Mouse (Mus musculus) midbrain, embryonic 14.5 days (tissue): Measurements from ENCODE around the gene Hmbs. TPM values are rescaled to one million over a fixed set of nuclear protein-coding genes. Genes with fewer than 3 reads are reported as not detected.
A peak's percentile ranks its signal among the peaks of the same experiment; 100 is the strongest.
"Not testable (repeated sequence)": the region's sequence is repeated elsewhere in the genome, so short reads cannot be mapped to it uniquely, and the experiment has no call there.

Experiments
- ATAC-seq: fragments of 200-750 bp; cut with Nextera tagmentation; 2 replicates; pipeline ENCODE4 v1.8.0; 2017; ENCODE audit warnings: moderate number of reproducible peaks, moderate library complexity; ENCODE audit not compliant: low FRiP score, low TSS enrichment
- DNase-seq: peaks from one replicate; pipeline ENCODE4 v3.0.0-alpha.2; 2015
- H3K27ac ChIP-seq: fragments of 300-500 bp; sonication (generic); replicated peaks from 2 replicates; pipeline ENCODE4 v1.5.1; 2014; ENCODE audit warnings: mild to moderate bottlenecking, low read depth, low read length, moderate library complexity
- H3K27me3 ChIP-seq: fragments of 300-500 bp; sonication (generic); 2 replicates; pipeline ENCODE4 v1.6.1; 2014; ENCODE audit warnings: low read length, control low read depth, mixed read lengths; ENCODE audit not compliant: control insufficient read depth, insufficient read depth
- H3K36me3 ChIP-seq: fragments of 300-500 bp; sonication (generic); 2 replicates; pipeline ENCODE4 v1.6.1; 2014; ENCODE audit warnings: low read length, control low read depth; ENCODE audit not compliant: control insufficient read depth, insufficient read depth
- H3K4me1 ChIP-seq: fragments of 300-500 bp; sonication (generic); 2 replicates; pipeline ENCODE4 v1.6.1; 2014; ENCODE audit warnings: mild to moderate bottlenecking, antibody characterized with exemption, low read length, control low read depth; ENCODE audit not compliant: control insufficient read depth, insufficient read depth
- H3K4me2 ChIP-seq: fragments of 300-500 bp; sonication (generic); 2 replicates; pipeline ENCODE4 v1.6.1; 2014; ENCODE audit warnings: mild to moderate bottlenecking, low read length, moderate library complexity
- H3K4me3 ChIP-seq: fragments of 300-500 bp; sonication (generic); replicated peaks from 2 replicates; pipeline ENCODE4 v1.5.1; 2014; ENCODE audit warnings: low read depth, low read length
- H3K9ac ChIP-seq: fragments of 300-500 bp; sonication (generic); replicated peaks from 2 replicates; pipeline ENCODE4 v1.6.1; 2014; ENCODE audit warnings: mild to moderate bottlenecking, low read length, moderate library complexity
- H3K9me3 ChIP-seq: fragments of 300-500 bp; sonication (generic); 2 replicates; pipeline ENCODE4 v1.6.1; 2016; ENCODE audit warnings: low read length, control low read depth, mixed read lengths; ENCODE audit not compliant: control insufficient read depth
- WGBS: fragments of 180-500 bp; shearing (Covaris S2); extraction: QIAGEN DNeasy Blood & Tissue Kit; methylation state at CpG from one replicate; pipeline ENCODE4 v1.1.7; 2014; 5-methylcytosine and 5-hydroxymethylcytosine counted together
- polyA plus RNA-seq: library from polyadenylated mRNA; unstranded; fragments of >200 nt; fragmentation: Nextera tagmentation; extraction: Ambion mirVana; gene quantifications from 2 replicates; pipeline ENCODE4 v1.2.1, GENCODE M21; 2014

Hmbs gene
- polyA plus RNA-seq, 1 experiment from 2014 or later, result 64.7 TPM

GRCm38 (mm10) chr9:44313476-44314256 lies 30.4 kb downstream of the Hmbs start:
- WGBS, result 70% methylated on average over 19 of the region's 19 CpGs
- ATAC-seq, result no peak
- H3K4me3 ChIP-seq, result no peak overlapping the region
- H3K4me2 ChIP-seq, result no peak overlapping the region
- H3K36me3 ChIP-seq, result peaks cover 55% of the 10 kb centered on the region
- no peak overlapping the region for H3K9ac ChIP-seq
- H3K27me3 ChIP-seq, result no peaks in the 10 kb centered on the region
- peaks cover 17% of the 10 kb centered on the region for H3K4me1 ChIP-seq
- H3K27ac ChIP-seq, result no peak overlapping the region
- DNase-seq, result no peak
- no peaks in the 10 kb centered on the region for H3K9me3 ChIP-seq

GRCm38 (mm10) chr9:44311136-44312134 lies 32.6 kb downstream of the Hmbs start:
- H3K4me3 ChIP-seq, result no peak overlapping the region
- no peaks in the 10 kb centered on the region for H3K27me3 ChIP-seq
- H3K27ac ChIP-seq, result no peak overlapping the region
- ATAC-seq (no peak), DNase-seq (peak; percentile 39)
- no peaks in the 10 kb centered on the region for H3K9me3 ChIP-seq
- H3K4me1 ChIP-seq, result no peaks in the 10 kb centered on the region
- no peak overlapping the region; the same call in 1 of the 2 replicates for H3K4me2 ChIP-seq
- H3K36me3 ChIP-seq, result peaks cover 54% of the 10 kb centered on the region
- H3K9ac ChIP-seq, result no peak overlapping the region
- WGBS, result 7% methylated on average over 27 of the region's 27 CpGs

GRCm38 (mm10) chr9:44310750-44311135 lies 33.3 kb downstream of the Hmbs start:
- peaks cover 47% of the 10 kb centered on the region for H3K36me3 ChIP-seq
- H3K4me2 ChIP-seq, result no peak overlapping the region
- no peak overlapping the region for H3K27ac ChIP-seq
- H3K9ac ChIP-seq, result no peak overlapping the region
- H3K27me3 ChIP-seq, result no peaks in the 10 kb centered on the region
- ATAC-seq (no peak), DNase-seq (no peak)
- H3K4me1 ChIP-seq, result no peaks in the 10 kb centered on the region
- H3K4me3 ChIP-seq, result no peak overlapping the region
- WGBS, result 25% methylated on average over 10 of the region's 10 CpGs
- H3K9me3 ChIP-seq, result no peaks in the 10 kb centered on the region

- ATAC-seq, result no peak
- DNase-seq, result no peak
- Histone ChIP-seq H3K27ac (no peak overlapping the region), H3K27me3 (no peaks in the 10 kb centered on the region), H3K4me2 (no peak overlapping the region), H3K4me1 (peaks cover 2% of the 10 kb centered on the region), H3K4me3 (no peak overlapping the region), H3K36me3 (peaks cover 38% of the 10 kb centered on the region), H3K9me3 (no peaks in the 10 kb centered on the region), H3K9ac (no peak overlapping the region)
- WGBS, result 63% methylated on average over 3 of the region's 3 CpGs
Observed at GRCm38 (mm10) chr9:44309756-44310155, 34.3 kb downstream of the Hmbs start.

- Histone ChIP-seq H3K27me3 (no peaks in the 10 kb centered on the region), H3K9ac (no peak overlapping the region), H3K4me3 (no peak overlapping the region), H3K4me1 (peaks cover 5% of the 10 kb centered on the region), H3K4me2 (no peak overlapping the region), H3K27ac (no peak overlapping the region), H3K36me3 (peaks cover 18% of the 10 kb centered on the region), H3K9me3 (no peaks in the 10 kb centered on the region)
- DNase-seq (no peak), ATAC-seq (no peak)
- 88% methylated on average over 2 of the region's 2 CpGs for WGBS
Observed at GRCm38 (mm10) chr9:44307248-44307647, 36.8 kb downstream of the Hmbs start.

GRCm38 (mm10) chr9:44306532-44306931 lies 37.5 kb downstream of the Hmbs start:
- ATAC-seq, result no peak
- whole genome bisulfite sequencing, result 92% methylated on average over 6 of the region's 6 CpGs

GRCm38 (mm10) chr9:44305466-44306079 lies 38.5 kb downstream of the Hmbs start, which contains the start of gene Hinfp:
Gene Hinfp, minus strand, starts transcription at chr9:44305671.
- 0% methylated on average over 54 of the region's 54 CpGs for WGBS
- H3K27ac ChIP-seq, result peak within 1 kb of the TSS; percentile 86
- peaks cover 24% of the 10 kb centered on the region for H3K36me3 ChIP-seq
- DNase-seq, result peak; percentile 100
- H3K27me3 ChIP-seq, result no peaks in the 10 kb centered on the region
- peak within 1 kb of the TSS; percentile 64 for H3K4me2 ChIP-seq
- H3K4me3 ChIP-seq, result peak within 1 kb of the TSS; percentile 89
- peak; percentile 98 for ATAC-seq
- H3K9me3 ChIP-seq, result no peaks in the 10 kb centered on the region
- H3K4me1 ChIP-seq, result peaks cover 5% of the 10 kb centered on the region
- H3K9ac ChIP-seq, result peak within 1 kb of the TSS; percentile 85

More at GRCm38 (mm10) chr9:44306532-44306931, 37.5 kb downstream of the Hmbs start:
- Histone ChIP-seq H3K9me3 (no peaks in the 10 kb centered on the region), H3K27me3 (no peaks in the 10 kb centered on the region), H3K27ac (no peak overlapping the region), H3K4me1 (peaks cover 5% of the 10 kb centered on the region), H3K4me2 (no peak overlapping the region), H3K4me3 (no peak overlapping the region), H3K9ac (no peak overlapping the region), H3K36me3 (peaks cover 22% of the 10 kb centered on the region)
- DNase-seq, result no peak

- not testable (repeated sequence) for H3K9me3 ChIP-seq, ATAC-seq, H3K4me3 ChIP-seq, H3K4me2 ChIP-seq, DNase-seq, H3K27ac ChIP-seq, H3K4me1 ChIP-seq, H3K27me3 ChIP-seq, H3K9ac ChIP-seq
- H3K36me3 ChIP-seq, result peaks cover 74% of the 10 kb centered on the region
- 97% methylated on average over 3 of the region's 3 CpGs for WGBS
Observed at GRCm38 (mm10) chr9:44300001-44300400, 44.0 kb downstream of the Hmbs start.
